Mouse (Mus musculus): ENCODE results near the gene Ostf1.

DNA sequence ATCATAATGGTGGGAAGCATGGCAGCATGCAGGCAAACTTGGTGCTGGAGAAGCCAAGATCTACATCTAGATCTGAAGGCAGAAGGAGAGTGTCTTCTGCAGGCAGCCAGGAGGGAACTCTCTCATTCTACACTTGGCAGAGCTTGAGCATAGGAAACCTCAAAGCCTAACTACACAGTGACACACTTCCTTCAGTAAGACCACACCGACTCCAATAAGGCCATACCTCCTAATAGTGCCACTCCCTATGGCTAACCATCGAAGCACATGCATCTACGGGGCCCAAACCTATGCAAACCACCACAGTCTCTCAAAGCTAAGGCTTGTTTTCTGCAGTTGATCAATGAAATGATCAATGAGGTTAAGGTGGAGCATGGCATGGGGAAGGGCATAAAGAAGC, 55.7 kb downstream of the Ostf1 start:
- no peak for TF ChIP-seq CTCF (IDR thresholded peaks at IDR 0.05; ENCODE audit: low read depth, low read length)
- TF ChIP-seq POLR2A (IDR thresholded peaks at IDR 0.05; ENCODE audit: borderline replicate concordance, low read depth, low read length) = no peak

Data from bone marrow macrophage, adult 2 months (primary cell).